In the genomic region with DNA sequence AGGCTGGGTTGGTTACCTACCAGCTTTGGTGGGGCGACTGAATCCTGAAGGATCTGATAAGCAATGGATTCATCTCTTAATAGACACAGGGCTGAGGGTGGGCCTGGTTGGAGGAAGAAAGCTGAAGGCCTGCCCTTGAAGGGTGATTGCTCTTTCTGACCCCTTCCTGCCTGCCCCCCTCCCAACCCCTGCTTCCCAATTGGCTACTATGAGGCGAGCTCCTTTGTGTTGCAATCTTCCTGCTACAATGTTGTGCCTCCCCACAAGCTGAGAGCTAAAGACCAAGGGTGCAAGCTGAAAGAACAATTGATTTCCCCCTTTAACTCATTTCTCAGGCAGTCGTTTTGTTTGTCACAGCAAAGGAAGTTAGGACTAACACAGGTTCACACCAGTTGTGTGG, we compare ENCODE assay signal across 23 mouse cellular contexts.
"Had no signal": no experiment of that assay in that cellular context is flagged by ENCODE, and none has a peak within 500 bp of the region (broad histone marks: within the 10 kb centered on the region; RNA-seq: fewer than 3 reads in every experiment).

No protein-coding gene starts in this region.

- H3K9me3 ChIP-seq: liver, embryonic 13.5 days; liver, embryonic 15.5 days; lung, embryonic 15.5 days; midbrain, embryonic 12.5 days; neural tube, embryonic 13.5 days; neural tube, embryonic 15.5 days had no signal

- H3K27ac ChIP-seq: liver, embryonic 13.5 days; liver, embryonic 15.5 days; lung, embryonic 15.5 days; macrophage; midbrain, embryonic 12.5 days; neural tube, embryonic 13.5 days; neural tube, embryonic 15.5 days had no signal

- H3K4me3 ChIP-seq: liver, embryonic 13.5 days; liver, embryonic 15.5 days; lung, embryonic 15.5 days; midbrain, embryonic 12.5 days; myocyte; neural tube, embryonic 13.5 days; neural tube, embryonic 15.5 days had no signal

- H3K9ac ChIP-seq: liver, embryonic 13.5 days; liver, embryonic 15.5 days; liver, postnatal 0 days; lung, embryonic 15.5 days; midbrain, embryonic 12.5 days; neural tube, embryonic 13.5 days; neural tube, embryonic 15.5 days had no signal

- H3K27me3 ChIP-seq: neural tube, embryonic 13.5 days; neural tube, embryonic 15.5 days had no signal

- H3K4me2 ChIP-seq: liver, embryonic 13.5 days; liver, embryonic 15.5 days; lung, embryonic 15.5 days; midbrain, embryonic 12.5 days; neural tube, embryonic 13.5 days; neural tube, embryonic 15.5 days had no signal

- ATAC-seq: liver, postnatal 0 days; lung, postnatal 0 days; midbrain, embryonic 16.5 days had no signal

- H3K36me3 ChIP-seq: liver, embryonic 13.5 days; liver, embryonic 15.5 days; lung, embryonic 15.5 days; midbrain, embryonic 12.5 days; neural tube, embryonic 13.5 days; neural tube, embryonic 15.5 days had no signal

- DNase-seq: liver, embryonic 13.5 days; liver, postnatal 0 days; lung, adult 2 months; lung, postnatal 14 days; lung, postnatal 36 days; midbrain, embryonic 14.5 days; retina, postnatal 1 day; right cerebral cortex, adult 18-20 months; right cerebral cortex, postnatal 25 days; right cerebral cortex, postnatal 4 days; spleen, adult 18-20 months; thymus, adult 18-20 months; thymus, postnatal 14 days; thymus, postnatal 36 days had no signal
